ENCODE assay signal across 12 mouse cellular contexts in the genomic region with DNA sequence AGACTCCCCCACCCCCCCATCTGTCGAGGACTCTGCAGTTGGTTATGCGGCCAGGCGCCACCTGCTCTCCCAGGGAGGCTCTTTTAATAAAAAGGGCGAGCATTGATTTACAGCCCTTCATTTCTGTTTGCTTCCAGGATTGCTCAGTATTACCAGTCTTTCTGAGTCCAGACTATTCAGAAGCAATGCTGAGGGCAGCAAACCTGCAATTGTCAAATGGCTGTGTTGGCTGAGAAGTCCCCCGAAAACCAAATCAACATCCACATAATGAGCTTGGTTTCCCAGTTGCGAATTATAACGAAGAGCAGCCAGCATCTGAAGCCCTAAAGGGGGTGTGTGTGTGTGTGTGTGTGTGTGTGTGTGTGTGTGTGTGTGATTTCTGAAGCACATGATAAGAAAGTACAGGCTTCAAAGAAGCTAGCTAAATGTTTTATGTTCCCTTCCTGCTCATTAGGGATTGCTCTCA. TPM values are rescaled to one million over a fixed set of nuclear protein-coding genes. Genes with fewer than 3 reads are reported as not detected.
DNase-seq lines count a peak whose midpoint lies in the region; ATAC-seq and TF ChIP-seq lines count a peak whose summit lies in the region.
"Had no signal": no experiment of that assay in that cellular context is flagged by ENCODE, and none has a peak within 500 bp of the region (broad histone marks: within the 10 kb centered on the region; RNA-seq: fewer than 3 reads in every experiment).

No protein-coding gene starts in this region.

- no peaks in the 10 kb centered on the region for H3K9me3 ChIP-seq in intestine, embryonic 15.5 days
- H3K9me3 ChIP-seq in intestine, postnatal 0 days (ENCODE audit: control insufficient read depth): no peaks in the 10 kb centered on the region
- no peaks in the 10 kb centered on the region for H3K9me3 ChIP-seq in forebrain, embryonic 15.5 days
- no peaks in the 10 kb centered on the region for H3K9me3 ChIP-seq in limb, embryonic 12.5 days
- H3K9me3 ChIP-seq in neural tube, embryonic 14.5 days (ENCODE audit: control insufficient read depth, low read length): no peaks in the 10 kb centered on the region

- no peak overlapping the region for H3K9ac ChIP-seq in intestine, embryonic 15.5 days
- H3K9ac ChIP-seq in intestine, postnatal 0 days (ENCODE audit: low read depth, low read length): no peak overlapping the region
- H3K9ac ChIP-seq in forebrain, embryonic 15.5 days (replicated peaks): no peak overlapping the region
- no peak overlapping the region for H3K9ac ChIP-seq in limb, embryonic 12.5 days (replicated peaks)
- H3K9ac ChIP-seq in neural tube, embryonic 14.5 days (replicated peaks; ENCODE audit: low read depth, low read length): no peak overlapping the region
- H3K9ac ChIP-seq: liver, embryonic 14.5 days had no signal

- no peaks in the 10 kb centered on the region for H3K27me3 ChIP-seq in intestine, embryonic 15.5 days (replicated peaks)
- no peaks in the 10 kb centered on the region for H3K27me3 ChIP-seq in intestine, postnatal 0 days (replicated peaks; ENCODE audit: control insufficient read depth, insufficient read depth, low read length)
- H3K27me3 ChIP-seq in forebrain, embryonic 15.5 days: no peaks in the 10 kb centered on the region
- H3K27me3 ChIP-seq in limb, embryonic 12.5 days: no peaks in the 10 kb centered on the region
- H3K27me3 ChIP-seq in neural tube, embryonic 14.5 days (ENCODE audit: control insufficient read depth, insufficient read depth, low read length): no peaks in the 10 kb centered on the region

- DNase-seq in natural killer cell, adult 2 months (ENCODE audit: low spot score in 2 of 2): no peak
- no peak for DNase-seq in gastrocnemius, adult 18-20 months (ENCODE audit: low spot score)
- DNase-seq: adrenal gland, postnatal 36 days; kidney, adult 18-20 months had no signal

- no peak overlapping the region for H3K4me2 ChIP-seq in intestine, embryonic 15.5 days (replicated peaks)
- H3K4me2 ChIP-seq in intestine, postnatal 0 days (replicated peaks; ENCODE audit: low read depth): no peak overlapping the region
- H3K4me2 ChIP-seq in forebrain, embryonic 15.5 days (replicated peaks): peak overlapping the region; percentile 25
- peak overlapping the region; percentile 40 for H3K4me2 ChIP-seq in limb, embryonic 12.5 days
- H3K4me2 ChIP-seq in neural tube, embryonic 14.5 days (ENCODE audit: low read depth, low read length): peak overlapping the region; percentile 6; the same call in 1 of the 2 replicates

- H3K4me1 ChIP-seq in intestine, embryonic 15.5 days (replicated peaks): no peaks in the 10 kb centered on the region
- H3K4me1 ChIP-seq in intestine, postnatal 0 days (replicated peaks; ENCODE audit: control insufficient read depth, insufficient read depth, low read length): no peaks in the 10 kb centered on the region
- peaks cover 41% of the 10 kb centered on the region for H3K4me1 ChIP-seq in forebrain, embryonic 15.5 days
- peaks cover 29% of the 10 kb centered on the region for H3K4me1 ChIP-seq in limb, embryonic 12.5 days (replicated peaks)
- peaks cover 18% of the 10 kb centered on the region for H3K4me1 ChIP-seq in neural tube, embryonic 14.5 days (ENCODE audit: control insufficient read depth, insufficient read depth, low read length)
- H3K4me1 ChIP-seq: megakaryocyte, embryonic 14.5 days had no signal

- ATAC-seq in intestine, embryonic 15.5 days: peak; percentile 51; the same call in 1 of the 2 replicates
- no peak for ATAC-seq in intestine, postnatal 0 days
- peak; percentile 71 for ATAC-seq in forebrain, embryonic 15.5 days (replicated peaks)
- no peak for ATAC-seq in limb, embryonic 12.5 days (ENCODE audit: insufficient number of reproducible peaks, insufficient read depth, low FRiP score, low TSS enrichment, low read depth)
- ATAC-seq in neural tube, embryonic 14.5 days (ENCODE audit: low read depth): peak; percentile 68
- no peak for ATAC-seq in cerebellum, adult (ENCODE audit: insufficient number of reproducible peaks, low FRiP score, low TSS enrichment)

- no peak overlapping the region for H3K4me3 ChIP-seq in intestine, embryonic 15.5 days (replicated peaks)
- H3K4me3 ChIP-seq in intestine, postnatal 0 days (ENCODE audit: low read depth, low read length): no peak overlapping the region
- no peak overlapping the region for H3K4me3 ChIP-seq in forebrain, embryonic 15.5 days
- no peak overlapping the region for H3K4me3 ChIP-seq in limb, embryonic 12.5 days (replicated peaks)
- H3K4me3 ChIP-seq in neural tube, embryonic 14.5 days (ENCODE audit: low read depth, low read length): no peak overlapping the region
- H3K4me3 ChIP-seq: megakaryocyte, embryonic 14.5 days had no signal

- no peaks in the 10 kb centered on the region for H3K36me3 ChIP-seq in intestine, embryonic 15.5 days
- no peaks in the 10 kb centered on the region for H3K36me3 ChIP-seq in intestine, postnatal 0 days (ENCODE audit: control insufficient read depth, insufficient read depth)
- no peaks in the 10 kb centered on the region for H3K36me3 ChIP-seq in forebrain, embryonic 15.5 days
- no peaks in the 10 kb centered on the region for H3K36me3 ChIP-seq in limb, embryonic 12.5 days
- H3K36me3 ChIP-seq in neural tube, embryonic 14.5 days (ENCODE audit: control insufficient read depth, insufficient read depth, low read length): no peaks in the 10 kb centered on the region

- no peak for TF ChIP-seq CTCF in intestine, postnatal 0 days (IDR thresholded peaks at IDR 0.05; ENCODE audit: low read depth)

- no peak overlapping the region for H3K27ac ChIP-seq in intestine, embryonic 15.5 days
- H3K27ac ChIP-seq in intestine, postnatal 0 days (ENCODE audit: low read depth, low read length): no peak overlapping the region
- H3K27ac ChIP-seq in forebrain, embryonic 15.5 days (replicated peaks): peak overlapping the region; percentile 94
- no peak overlapping the region for H3K27ac ChIP-seq in limb, embryonic 12.5 days
- H3K27ac ChIP-seq in neural tube, embryonic 14.5 days (ENCODE audit: low read depth, low read length): peak overlapping the region; percentile 81
- H3K27ac ChIP-seq: liver, embryonic 14.5 days had no signal

- 34% methylated on average over 7 of the region's 7 CpGs for WGBS in intestine, embryonic 15.5 days
- WGBS in intestine, postnatal 0 days: 31% methylated on average over 7 of the region's 7 CpGs
- under 1% methylated on average over 7 of the region's 7 CpGs for WGBS in forebrain, embryonic 15.5 days
- 7% methylated on average over 7 of the region's 7 CpGs for WGBS in limb, embryonic 12.5 days
- 13% methylated on average over 7 of the region's 7 CpGs for WGBS in neural tube, embryonic 14.5 days

RNA-seq across cellular contexts. Expression of gene Gtf2f2, which starts 22.0 kb away (rescaled TPM):
- 34.7 and 37.2 TPM in 2 replicates for polyA plus RNA-seq in intestine, embryonic 15.5 days (2015; fragmentation: Nextera tagmentation; extraction: Ambion mirVana)
- 25.8 and 26.2 TPM in 2 replicates for polyA plus RNA-seq in intestine, postnatal 0 days (2015; fragmentation: Nextera tagmentation; extraction: Ambion mirVana)
- polyA plus RNA-seq in forebrain, embryonic 15.5 days (2015; fragmentation: Nextera tagmentation; extraction: Ambion mirVana): 47.4 and 51.7 TPM in 2 replicates
- polyA plus RNA-seq in limb, embryonic 12.5 days (2016; fragmentation: Nextera tagmentation; extraction: Ambion mirVana): 52.5 and 52.8 TPM in 2 replicates
- 40.5 and 47.7 TPM in 2 replicates for polyA plus RNA-seq in neural tube, embryonic 14.5 days (2014; fragmentation: Nextera tagmentation; extraction: Ambion mirVana)
- 10 to 100 TPM; 11.9 to 13.1 TPM for total RNA-seq in gastrocnemius, adult 18-20 months (2021)

Comparison
In these comparisons a context has a peak if more than half of its experiments do, and no peak if none do; other contexts are left out.
1. ATAC-seq: peak in intestine, embryonic 15.5 days (single experiment), forebrain, embryonic 15.5 days (single experiment) and neural tube, embryonic 14.5 days (single experiment); none in intestine, postnatal 0 days (single experiment), limb, embryonic 12.5 days (single experiment) and cerebellum, adult (single experiment).
2. H3K27ac ChIP-seq: peak in forebrain, embryonic 15.5 days (single experiment) and neural tube, embryonic 14.5 days (single experiment); none in intestine, embryonic 15.5 days (single experiment), intestine, postnatal 0 days (single experiment) and limb, embryonic 12.5 days (single experiment).
3. H3K4me2 ChIP-seq: peak in forebrain, embryonic 15.5 days (single experiment), limb, embryonic 12.5 days (single experiment) and neural tube, embryonic 14.5 days (single experiment); none in intestine, embryonic 15.5 days (single experiment) and intestine, postnatal 0 days (single experiment).